ENCODE assay signal across 8 mouse cellular contexts in the genomic region with DNA sequence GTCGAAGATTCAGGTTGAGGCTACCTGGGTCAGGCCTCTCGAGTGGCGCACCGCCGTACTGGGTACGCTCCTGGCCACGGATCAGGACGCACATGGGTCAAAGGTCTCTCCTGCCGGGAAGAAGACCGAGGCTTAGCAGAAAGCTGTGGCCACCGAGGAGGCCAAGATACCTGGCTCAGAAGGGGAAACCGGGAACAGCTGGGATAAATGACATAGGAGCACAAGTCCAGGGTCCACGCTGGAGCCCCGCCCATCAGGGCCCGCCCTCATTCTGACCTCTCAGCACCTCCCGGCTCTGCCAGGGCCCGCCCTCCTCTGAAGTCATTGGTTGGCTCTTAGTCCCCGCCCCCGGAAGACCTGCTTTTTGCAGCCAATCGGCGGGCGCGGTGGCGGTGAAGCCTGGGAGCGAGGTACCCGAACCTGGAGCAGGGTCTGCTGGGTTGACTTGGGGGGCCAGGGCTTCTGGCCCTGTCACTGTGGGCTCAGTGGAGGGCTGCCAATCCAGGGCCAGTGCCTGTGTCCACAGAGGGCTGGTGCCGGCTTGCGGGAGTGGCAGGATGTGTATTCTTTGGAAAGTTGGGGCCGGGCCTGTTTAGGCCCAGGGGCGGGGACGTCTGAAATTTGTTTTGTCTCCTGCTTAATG. TPM values are rescaled to one million over a fixed set of nuclear protein-coding genes. Genes with fewer than 3 reads are reported as not detected.
DNase-seq lines count a peak whose midpoint lies in the region; ATAC-seq lines count a peak whose summit lies in the region.

A gene (plus strand): TSS at position 325 of the 643 bp plus-strand sequence.

- H3K9me3 ChIP-seq in intestine, embryonic 14.5 days (ENCODE audit: control insufficient read depth, low read length): no peaks in the 10 kb centered on the region

- DNase-seq in adrenal gland, adult 18-20 months (ENCODE audit: low spot score in 2 of 2): peak; percentile 94 to 95
- peak; percentile 97 for DNase-seq in embryo, embryonic 11 days
- DNase-seq in gastrocnemius, postnatal 25 days: peak; percentile 98
- peak; percentile 96 for DNase-seq in intestine, embryonic 14.5 days (ENCODE audit: low spot score)
- peak; percentile 95 for DNase-seq in left cerebral cortex, postnatal 14 days (ENCODE audit: low spot score in 2 of 2)
- peak; percentile 94 for DNase-seq in mesoderm, embryonic 11.5 days (ENCODE audit: low read depth, low spot score)
- peak; percentile 93 to 94 for DNase-seq in right cerebral cortex, postnatal 36 days (ENCODE audit: low spot score in 2 of 2)
- DNase-seq in yolk sac, embryonic 10.5 days (ENCODE audit: low spot score): peak; percentile 96

- H3K27ac ChIP-seq in intestine, embryonic 14.5 days (ENCODE audit: low read depth): no peak within 1 kb of the TSS

- peak; percentile 98 for ATAC-seq in intestine, embryonic 14.5 days (replicated peaks; ENCODE audit: low FRiP score, low TSS enrichment, low read depth)

- 4% methylated on average over 31 of the region's 31 CpGs for WGBS in intestine, embryonic 14.5 days

- peaks cover 20% of the 10 kb centered on the region for H3K36me3 ChIP-seq in intestine, embryonic 14.5 days (ENCODE audit: control insufficient read depth, insufficient read depth, low read length)

- intact Hi-C loops in left cerebral cortex, postnatal 14 days (cut with DNase I): no loop called here

- peak within 1 kb of the TSS; percentile 93 for H3K4me2 ChIP-seq in intestine, embryonic 14.5 days (ENCODE audit: low read length)

- H3K4me3 ChIP-seq in intestine, embryonic 14.5 days (ENCODE audit: low read depth, low read length): peak within 1 kb of the TSS; percentile 64

- no peaks in the 10 kb centered on the region for H3K27me3 ChIP-seq in intestine, embryonic 14.5 days (replicated peaks; ENCODE audit: control insufficient read depth, insufficient read depth, low read length)

- H3K9ac ChIP-seq in intestine, embryonic 14.5 days (ENCODE audit: low read length): peak within 1 kb of the TSS; percentile 64

- peaks cover 3% of the 10 kb centered on the region; the same call in 1 of the 2 replicates for H3K4me1 ChIP-seq in intestine, embryonic 14.5 days (replicated peaks; ENCODE audit: control insufficient read depth, insufficient read depth, low read length)

RNA-seq across cellular contexts. Expression of the gene that starts here (rescaled TPM):
- 10 to 100 TPM in 1 of 2 experiments, 1 to 10 TPM in 1; 9.2 to 10.5 TPM for total RNA-seq in adrenal gland, adult 18-20 months (2021)
- 1 to 10 TPM; 7.5 to 8.1 TPM for total RNA-seq in gastrocnemius, postnatal 25 days (2021)
- polyA plus RNA-seq in intestine, embryonic 14.5 days (2014; fragmentation: Nextera tagmentation; extraction: Ambion mirVana): 10.6 and 12.2 TPM in 2 replicates
- total RNA-seq in left cerebral cortex, postnatal 14 days (2021): 10 to 100 TPM; 33.3 to 39.3 TPM
